Mouse (Mus musculus): ENCODE measurements around the gene Cycs. TPM values are rescaled to one million over a fixed set of nuclear protein-coding genes. Genes with fewer than 3 reads are reported as not detected.

The Cycs gene
- polyA plus RNA-seq, 1 experiment from 2014 or later: 78.7 TPM

DNA sequence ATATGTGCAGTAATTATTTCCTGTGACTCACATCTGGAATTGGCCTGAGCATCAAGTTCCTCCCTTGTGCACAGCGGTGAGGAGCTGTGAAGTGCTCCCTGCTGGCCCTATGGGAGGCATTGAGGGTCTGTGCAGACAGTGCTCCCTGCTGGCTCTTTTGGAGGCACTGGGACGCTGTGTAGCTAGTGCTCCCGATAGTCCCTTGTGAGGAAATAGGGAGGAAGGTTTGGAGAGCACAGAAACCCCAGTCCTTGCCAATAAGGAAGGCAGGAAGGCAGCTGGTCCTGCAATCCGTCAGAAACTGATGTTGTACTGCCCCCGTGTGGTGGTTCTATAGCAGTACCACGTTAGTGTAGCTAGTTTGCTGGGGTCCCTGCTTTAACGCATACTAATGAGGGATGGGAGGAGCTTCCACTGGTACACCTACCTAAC, 29.9 kb downstream of the Cycs start:
- no peaks in the 10 kb centered on the region for H3K27me3 ChIP-seq (replicated peaks; ENCODE audit: control insufficient read depth, insufficient read depth, low read length)
- H3K36me3 ChIP-seq (ENCODE audit: control insufficient read depth, insufficient read depth, low read length): no peaks in the 10 kb centered on the region
- no peak overlapping the region for H3K9ac ChIP-seq (ENCODE audit: low read length)
- no peaks in the 10 kb centered on the region for H3K9me3 ChIP-seq (ENCODE audit: control insufficient read depth, low read length)
- no peak overlapping the region for H3K4me2 ChIP-seq (ENCODE audit: low read length)
- peak; percentile 58 for ATAC-seq (replicated peaks; ENCODE audit: low FRiP score, low TSS enrichment, low read depth)
- WGBS: 11% methylated on average over 7 of the region's 7 CpGs
- H3K4me1 ChIP-seq (replicated peaks; ENCODE audit: control insufficient read depth, insufficient read depth, low read length): no peaks in the 10 kb centered on the region
- peak; percentile 92 for DNase-seq (ENCODE audit: low spot score)
- H3K27ac ChIP-seq (ENCODE audit: low read depth): no peak overlapping the region
- H3K4me3 ChIP-seq (ENCODE audit: low read depth, low read length): no peak overlapping the region

DNA sequence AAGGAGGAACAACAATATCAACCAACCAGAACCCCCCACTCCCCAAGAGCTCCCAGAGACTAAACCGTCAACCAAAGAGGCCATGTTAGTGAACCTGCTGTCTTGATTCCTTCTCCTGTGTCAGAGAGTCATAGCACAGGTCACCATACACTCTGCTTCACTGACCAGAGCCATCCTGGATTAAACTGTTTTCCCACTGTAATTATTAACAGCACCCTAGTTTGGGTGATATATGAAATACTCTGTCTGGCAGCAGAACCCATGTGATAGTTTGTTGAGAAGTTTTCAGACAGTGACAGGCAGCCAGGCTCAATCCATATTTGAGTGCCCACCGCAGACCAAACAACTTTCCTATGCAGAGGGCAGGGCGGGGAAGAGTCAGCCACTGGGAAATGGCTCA, 31.0 kb downstream of the Cycs start:
- Histone ChIP-seq H3K4me2 (ENCODE audit: low read length) (no peak overlapping the region), H3K4me3 (ENCODE audit: low read depth, low read length) (no peak overlapping the region), H3K9me3 (ENCODE audit: control insufficient read depth, low read length) (no peaks in the 10 kb centered on the region), H3K36me3 (ENCODE audit: control insufficient read depth, insufficient read depth, low read length) (no peaks in the 10 kb centered on the region), H3K4me1 (replicated peaks; ENCODE audit: control insufficient read depth, insufficient read depth, low read length) (no peaks in the 10 kb centered on the region), H3K27ac (ENCODE audit: low read depth) (no peak overlapping the region), H3K9ac (ENCODE audit: low read length) (no peak overlapping the region), H3K27me3 (replicated peaks; ENCODE audit: control insufficient read depth, insufficient read depth, low read length) (no peaks in the 10 kb centered on the region)
- no peak for DNase-seq (ENCODE audit: low spot score)
- ATAC-seq (replicated peaks; ENCODE audit: low FRiP score, low TSS enrichment, low read depth): no peak
- WGBS: 88% methylated on average over 3 of the region's 3 CpGs

DNA sequence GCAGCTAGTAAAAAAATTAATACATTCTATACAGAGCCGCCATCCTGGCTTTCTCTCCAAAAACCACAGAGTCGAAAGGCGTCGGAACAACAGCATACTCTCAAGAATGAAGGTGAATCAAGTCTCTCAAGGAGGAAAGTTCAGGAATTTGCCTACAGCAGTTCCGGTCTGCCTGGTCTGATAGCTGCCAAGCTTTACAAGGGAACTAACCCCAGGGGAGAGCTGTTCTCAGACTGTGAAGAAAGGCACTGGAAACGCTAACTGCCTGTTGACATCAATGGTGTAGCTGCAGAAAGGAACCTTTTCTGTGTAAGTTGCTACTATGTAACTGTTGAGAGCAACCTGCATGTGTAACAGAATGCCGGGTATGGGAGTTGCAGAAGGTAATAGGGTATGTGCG, 34.4 kb downstream of the Cycs start:
- Histone ChIP-seq H3K36me3 (ENCODE audit: control insufficient read depth, insufficient read depth, low read length) (no peaks in the 10 kb centered on the region), H3K9me3 (ENCODE audit: control insufficient read depth, low read length) (no peaks in the 10 kb centered on the region), H3K4me1 (replicated peaks; ENCODE audit: control insufficient read depth, insufficient read depth, low read length) (peaks cover 10% of the 10 kb centered on the region; the same call in 1 of the 2 replicates), H3K9ac (ENCODE audit: low read length) (no peak overlapping the region), H3K4me2 (ENCODE audit: low read length) (no peak overlapping the region), H3K4me3 (ENCODE audit: low read depth, low read length) (no peak overlapping the region), H3K27ac (ENCODE audit: low read depth) (no peak overlapping the region), H3K27me3 (replicated peaks; ENCODE audit: control insufficient read depth, insufficient read depth, low read length) (no peaks in the 10 kb centered on the region)
- DNase-seq (ENCODE audit: low spot score) (no peak), ATAC-seq (replicated peaks; ENCODE audit: low FRiP score, low TSS enrichment, low read depth) (no peak)
- WGBS: 85% methylated on average over 8 of the region's 8 CpGs

DNA sequence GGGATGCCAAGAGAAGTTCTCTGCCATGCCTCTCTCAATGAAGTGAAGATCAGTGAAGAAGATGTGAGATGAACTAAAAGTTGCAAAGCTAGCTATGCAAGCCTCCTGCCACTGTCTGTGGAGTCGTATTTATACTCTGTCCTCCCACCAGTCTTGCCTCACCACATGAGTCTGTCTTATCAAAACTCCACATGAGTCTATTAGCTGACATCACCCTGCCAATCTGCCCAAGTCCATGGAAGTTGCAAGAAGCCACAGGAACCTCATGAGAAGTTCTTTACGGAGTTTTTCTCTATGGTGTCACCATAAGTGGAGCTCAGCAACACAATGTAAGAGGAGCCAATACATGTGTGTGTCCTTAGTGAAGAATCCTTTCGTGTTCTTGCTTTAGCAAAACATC, 35.3 kb downstream of the Cycs start:
- no peak for DNase-seq (ENCODE audit: low spot score)
- Histone ChIP-seq H3K9me3 (ENCODE audit: control insufficient read depth, low read length) (no peaks in the 10 kb centered on the region), H3K4me1 (replicated peaks; ENCODE audit: control insufficient read depth, insufficient read depth, low read length) (peaks cover 10% of the 10 kb centered on the region; the same call in 1 of the 2 replicates), H3K27me3 (replicated peaks; ENCODE audit: control insufficient read depth, insufficient read depth, low read length) (no peaks in the 10 kb centered on the region), H3K27ac (ENCODE audit: low read depth) (no peak overlapping the region), H3K9ac (ENCODE audit: low read length) (no peak overlapping the region), H3K4me3 (ENCODE audit: low read depth, low read length) (no peak overlapping the region), H3K36me3 (ENCODE audit: control insufficient read depth, insufficient read depth, low read length) (no peaks in the 10 kb centered on the region), H3K4me2 (ENCODE audit: low read length) (no peak overlapping the region)
- no peak for ATAC-seq (replicated peaks; ENCODE audit: low FRiP score, low TSS enrichment, low read depth)
- 83% methylated on average over 3 of the region's 3 CpGs for WGBS

DNA sequence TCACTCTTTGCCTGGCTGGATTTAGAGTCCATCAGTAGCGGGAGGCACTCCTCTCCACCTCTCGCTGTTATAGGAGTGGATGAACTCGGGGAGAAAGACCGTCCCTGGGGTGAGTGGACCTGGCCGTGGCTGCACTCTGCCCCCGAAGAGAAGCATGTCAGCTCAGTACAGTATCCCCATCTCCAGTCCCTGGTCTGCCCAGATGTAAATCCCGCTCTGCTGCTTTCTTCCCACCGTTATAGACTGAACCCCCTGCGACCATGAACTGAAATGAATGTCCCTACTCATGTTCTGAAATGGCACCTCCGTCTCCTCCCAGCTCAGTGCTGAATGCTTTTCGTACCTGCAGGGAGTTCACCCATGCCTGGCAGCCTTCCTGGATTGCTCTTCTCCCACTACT, 37.1 kb downstream of the Cycs start:
- no peaks in the 10 kb centered on the region for H3K9me3 ChIP-seq (ENCODE audit: control insufficient read depth, low read length)
- H3K27me3 ChIP-seq (replicated peaks; ENCODE audit: control insufficient read depth, insufficient read depth, low read length): no peaks in the 10 kb centered on the region
- H3K36me3 ChIP-seq (ENCODE audit: control insufficient read depth, insufficient read depth, low read length): no peaks in the 10 kb centered on the region
- WGBS: 88% methylated on average over 11 of the region's 11 CpGs
- no peak for DNase-seq (ENCODE audit: low spot score)
- H3K4me3 ChIP-seq (ENCODE audit: low read depth, low read length): no peak overlapping the region
- no peak for ATAC-seq (replicated peaks; ENCODE audit: low FRiP score, low TSS enrichment, low read depth)
- peaks cover 10% of the 10 kb centered on the region; the same call in 1 of the 2 replicates for H3K4me1 ChIP-seq (replicated peaks; ENCODE audit: control insufficient read depth, insufficient read depth, low read length)
- H3K9ac ChIP-seq (ENCODE audit: low read length): no peak overlapping the region
- H3K27ac ChIP-seq (ENCODE audit: low read depth): no peak overlapping the region
- no peak overlapping the region for H3K4me2 ChIP-seq (ENCODE audit: low read length)

- no peak for ATAC-seq (replicated peaks; ENCODE audit: low FRiP score, low TSS enrichment, low read depth)
- WGBS: 78% methylated on average over 9 of the region's 9 CpGs
- H3K36me3 ChIP-seq (ENCODE audit: control insufficient read depth, insufficient read depth, low read length): no peaks in the 10 kb centered on the region
- no peaks in the 10 kb centered on the region for H3K27me3 ChIP-seq (replicated peaks; ENCODE audit: control insufficient read depth, insufficient read depth, low read length)
- H3K27ac ChIP-seq (ENCODE audit: low read depth): no peak overlapping the region
- no peak overlapping the region for H3K4me3 ChIP-seq (ENCODE audit: low read depth, low read length)
- DNase-seq (ENCODE audit: low spot score): no peak
- no peak overlapping the region for H3K9ac ChIP-seq (ENCODE audit: low read length)
- no peaks in the 10 kb centered on the region for H3K9me3 ChIP-seq (ENCODE audit: control insufficient read depth, low read length)
- peaks cover 10% of the 10 kb centered on the region; the same call in 1 of the 2 replicates for H3K4me1 ChIP-seq (replicated peaks; ENCODE audit: control insufficient read depth, insufficient read depth, low read length)
- H3K4me2 ChIP-seq (ENCODE audit: low read length): no peak overlapping the region
Observed at GRCm38 (mm10) chr6:50527416-50527815, 38.9 kb downstream of the Cycs start.

DNA sequence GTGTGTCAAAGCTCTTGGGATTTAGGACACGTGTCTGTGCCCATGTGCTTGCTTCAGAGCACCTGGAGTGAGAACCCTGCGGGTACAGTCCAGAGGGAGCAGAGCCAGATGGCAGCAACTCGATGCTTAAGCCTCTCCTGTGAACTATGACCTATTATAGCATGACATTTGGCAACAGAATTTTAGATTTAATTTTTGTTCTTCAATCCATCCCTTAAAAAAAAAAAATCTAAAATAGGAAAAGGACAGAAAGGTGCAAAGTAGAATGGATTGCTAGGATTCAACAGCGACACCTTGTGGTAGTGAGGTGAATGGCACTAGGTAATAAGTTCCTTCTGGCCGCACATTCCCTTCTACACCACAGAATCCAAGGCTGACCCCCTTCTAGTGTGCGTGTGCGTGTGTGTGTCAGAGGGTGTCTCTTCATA, 39.7 kb downstream of the Cycs start:
- no peak overlapping the region for H3K4me3 ChIP-seq (ENCODE audit: low read depth, low read length)
- H3K9me3 ChIP-seq (ENCODE audit: control insufficient read depth, low read length): no peaks in the 10 kb centered on the region
- ATAC-seq (replicated peaks; ENCODE audit: low FRiP score, low TSS enrichment, low read depth): 0 out of 2 replicates have a peak, but pooled peaks have one; percentile 68
- no peaks in the 10 kb centered on the region for H3K36me3 ChIP-seq (ENCODE audit: control insufficient read depth, insufficient read depth, low read length)
- H3K4me1 ChIP-seq (replicated peaks; ENCODE audit: control insufficient read depth, insufficient read depth, low read length): peaks cover 10% of the 10 kb centered on the region; the same call in 1 of the 2 replicates
- H3K4me2 ChIP-seq (ENCODE audit: low read length): no peak overlapping the region
- H3K27ac ChIP-seq (ENCODE audit: low read depth): no peak overlapping the region
- peak; percentile 79 for DNase-seq (ENCODE audit: low spot score)
- H3K9ac ChIP-seq (ENCODE audit: low read length): no peak overlapping the region
- H3K27me3 ChIP-seq (replicated peaks; ENCODE audit: control insufficient read depth, insufficient read depth, low read length): no peaks in the 10 kb centered on the region
- WGBS: 25% methylated on average over 7 of the region's 7 CpGs

DNA sequence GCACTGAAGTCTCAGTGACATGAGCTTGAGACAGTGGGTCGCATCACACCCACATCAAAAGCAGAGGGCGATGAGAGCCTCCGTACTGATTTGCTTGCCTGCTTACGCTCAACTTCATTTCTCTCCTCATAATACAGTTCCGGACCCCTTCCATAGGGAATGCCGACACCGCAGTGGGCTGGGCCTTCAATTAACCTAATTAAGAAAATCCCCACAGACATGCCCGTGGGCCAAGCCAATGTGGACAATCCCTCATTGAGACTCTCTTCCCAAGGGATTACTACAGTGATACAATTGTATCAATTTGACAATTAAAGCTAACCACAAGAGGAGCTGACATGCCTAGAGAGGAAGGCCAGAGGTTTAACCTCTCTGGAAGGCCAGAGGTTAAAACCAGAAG, 40.5 kb downstream of the Cycs start:
- H3K4me3 ChIP-seq (ENCODE audit: low read depth, low read length): no peak overlapping the region
- ATAC-seq (replicated peaks; ENCODE audit: low FRiP score, low TSS enrichment, low read depth) (no peak), DNase-seq (ENCODE audit: low spot score) (no peak)
- no peak overlapping the region for H3K27ac ChIP-seq (ENCODE audit: low read depth)
- WGBS: 87% methylated on average over 8 of the region's 8 CpGs
- H3K4me1 ChIP-seq (replicated peaks; ENCODE audit: control insufficient read depth, insufficient read depth, low read length): peaks cover 10% of the 10 kb centered on the region; the same call in 1 of the 2 replicates
- no peaks in the 10 kb centered on the region for H3K36me3 ChIP-seq (ENCODE audit: control insufficient read depth, insufficient read depth, low read length)
- no peaks in the 10 kb centered on the region for H3K9me3 ChIP-seq (ENCODE audit: control insufficient read depth, low read length)
- no peak overlapping the region for H3K9ac ChIP-seq (ENCODE audit: low read length)
- no peak overlapping the region for H3K4me2 ChIP-seq (ENCODE audit: low read length)
- no peaks in the 10 kb centered on the region for H3K27me3 ChIP-seq (replicated peaks; ENCODE audit: control insufficient read depth, insufficient read depth, low read length)

DNA sequence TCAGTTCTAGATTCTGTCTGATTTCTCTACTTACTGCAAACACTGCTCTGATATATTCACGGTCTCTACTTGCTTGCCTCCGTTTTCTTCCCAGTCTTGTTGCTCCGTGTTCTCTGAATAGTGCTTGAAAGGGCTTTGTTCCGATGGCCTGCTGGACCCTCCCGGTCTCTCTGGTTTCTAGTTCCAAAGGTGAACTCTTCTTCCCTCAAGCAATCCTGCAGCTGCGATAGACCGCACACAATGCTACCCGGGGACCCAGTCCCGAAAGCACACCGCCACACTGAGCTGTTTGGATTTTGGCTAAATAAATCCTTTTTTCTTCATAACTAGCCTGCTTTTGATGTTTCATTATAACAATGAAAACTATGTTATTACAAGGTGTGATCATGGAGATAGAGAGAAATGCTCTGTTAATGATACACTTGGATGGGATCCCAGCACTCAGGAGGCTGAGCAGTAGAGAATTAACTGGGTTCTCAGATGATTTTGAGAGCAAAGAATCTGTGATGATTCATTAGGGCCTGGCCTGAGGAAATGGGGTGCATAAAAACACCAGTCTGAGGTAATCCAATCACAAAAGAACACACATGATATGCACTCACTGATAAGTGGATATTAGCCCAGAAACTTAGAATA, 42.0 kb downstream of the Cycs start:
- H3K36me3 ChIP-seq (ENCODE audit: control insufficient read depth, insufficient read depth, low read length): no peaks in the 10 kb centered on the region
- H3K4me1 ChIP-seq (replicated peaks; ENCODE audit: control insufficient read depth, insufficient read depth, low read length): 0 out of 2 replicates have a peak, but pooled peaks cover 5% of the 10 kb centered on the region
- no peaks in the 10 kb centered on the region for H3K27me3 ChIP-seq (replicated peaks; ENCODE audit: control insufficient read depth, insufficient read depth, low read length)
- DNase-seq (ENCODE audit: low spot score): no peak
- H3K4me2 ChIP-seq (ENCODE audit: low read length): no peak overlapping the region
- H3K9ac ChIP-seq (ENCODE audit: low read length): no peak overlapping the region
- H3K9me3 ChIP-seq (ENCODE audit: control insufficient read depth, low read length): no peaks in the 10 kb centered on the region
- WGBS: 88% methylated on average over 10 of the region's 10 CpGs
- ATAC-seq (replicated peaks; ENCODE audit: low FRiP score, low TSS enrichment, low read depth): no peak
- no peak overlapping the region for H3K4me3 ChIP-seq (ENCODE audit: low read depth, low read length)
- no peak overlapping the region for H3K27ac ChIP-seq (ENCODE audit: low read depth)

All from intestine, embryonic 14.5 days (tissue).